Mouse (Mus musculus) MEL (cell line): ENCODE measurements around the gene Fgfr2.

ENCODE experiments used
- CTCF ChIP-seq, 3 experiments: IDR thresholded peaks in 2 of 3; conservative IDR thresholded peaks in 1 of 3; 2 replicates each; pipeline ENCODE4 v1.5.1; 2011 to 2012; ENCODE audit warnings: low read length in 3 of 3, low read depth in 2 of 3, mild to moderate bottlenecking in 2 of 3, improper control_type of control experiment in 1 of 3, inconsistent platforms in 1 of 3, mixed read lengths in 1 of 3, moderate library complexity in 1 of 3; ENCODE audit not compliant: control insufficient read depth in 1 of 3, insufficient read depth in 1 of 3, poor library complexity in 1 of 3, severe bottlenecking in 1 of 3
- MAFK ChIP-seq: IDR thresholded peaks from 2 replicates; pipeline ENCODE4 v1.6.1; 2011; ENCODE audit warnings: low read depth, mild to moderate bottlenecking, low read length, improper control_type of control experiment, borderline replicate concordance

GRCm38 (mm10) chr7:130946303-130946702, 2176.8 kb downstream of the Fgfr2 start:
- TF ChIP-seq CTCF (IDR thresholded peaks at IDR 0.05 in 2 of 3, conservative IDR thresholded peaks at IDR 0.05 in 1 of 3; ENCODE audit: control insufficient read depth in 1 of 3, insufficient read depth in 1 of 3, low read depth in 2 of 3, low read length in 3 of 3, poor library complexity in 1 of 3, severe bottlenecking in 1 of 3) (no peak), MAFK (no peak)
